Mouse (Mus musculus): ENCODE data around the gene Scmh1.

Scmh1 gene

GRCm38 (mm10) chr4:120556592-120556991 lies 151.5 kb downstream of the Scmh1 start:
- no peak for DNase-seq (ENCODE audit: low spot score in 2 of 2)

- DNase-seq (ENCODE audit: low spot score in 2 of 2) = no peak
These were observed 160.6 kb downstream of the Scmh1 start for GRCm38 (mm10) chr4:120565726-120566125.

GRCm38 (mm10) chr4:120568005-120568404 lies 162.9 kb downstream of the Scmh1 start:
- DNase-seq (ENCODE audit: low spot score in 2 of 2) = no peak

GRCm38 (mm10) chr4:120569025-120569424 lies 163.9 kb downstream of the Scmh1 start:
- DNase-seq (ENCODE audit: low spot score in 2 of 2) = no peak

- DNase-seq (ENCODE audit: low spot score in 2 of 2) = peak; percentile 90 to 91
These were observed 164.7 kb downstream of the Scmh1 start, which contains the start of gene Ctps for GRCm38 (mm10) chr4:120569486-120570437. Ctps (minus strand) TSS chr4:120570276.

GRCm38 (mm10) chr4:120570438-120571069 lies 165.5 kb downstream of the Scmh1 start:
- no peak for DNase-seq (ENCODE audit: low spot score in 2 of 2)

GRCm38 (mm10) chr4:120571070-120571464 lies 166.0 kb downstream of the Scmh1 start:
- no peak for DNase-seq (ENCODE audit: low spot score in 2 of 2)

GRCm38 (mm10) chr4:120571691-120572090 lies 166.6 kb downstream of the Scmh1 start:
- DNase-seq (ENCODE audit: low spot score in 2 of 2) = no peak
